Mouse (Mus musculus) heart, embryonic 16.5 days (tissue): Measurements from ENCODE around the gene Hic1. TPM values are rescaled to one million over a fixed set of nuclear protein-coding genes. Genes with fewer than 3 reads are reported as not detected.

ENCODE experiments used
- ATAC-seq: fragments of 200-750 bp; cut with Nextera tagmentation; replicated peaks from 2 replicates; pipeline ENCODE4 v1.8.0; 2017; ENCODE audit warnings: moderate number of reproducible peaks; ENCODE audit not compliant: insufficient read depth, low FRiP score; ENCODE audit errors: extremely low read depth
- H3K27ac ChIP-seq: fragments of 300-500 bp; sonication (generic); 2 replicates; pipeline ENCODE4 v1.5.1; 2014; ENCODE audit warnings: mild to moderate bottlenecking, low read length, control low read depth, moderate library complexity
- H3K27me3 ChIP-seq: fragments of 300-500 bp; sonication (generic); 2 replicates; pipeline ENCODE4 v1.6.1; 2014; ENCODE audit warnings: low read length, mixed read lengths; ENCODE audit not compliant: control insufficient read depth, insufficient read depth
- H3K36me3 ChIP-seq: fragments of 300-500 bp; sonication (generic); 2 replicates; pipeline ENCODE4 v1.6.1; 2014; ENCODE audit not compliant: control insufficient read depth, insufficient read depth
- H3K4me1 ChIP-seq: fragments of 300-500 bp; sonication (generic); 2 replicates; pipeline ENCODE4 v1.6.1; 2014; ENCODE audit warnings: low read length, mixed read lengths; ENCODE audit not compliant: control insufficient read depth, insufficient read depth
- H3K4me2 ChIP-seq: fragments of 300-500 bp; sonication (generic); 2 replicates; pipeline ENCODE4 v1.6.1; 2014; ENCODE audit warnings: low read depth, mild to moderate bottlenecking, control low read depth, low read length
- H3K4me3 ChIP-seq: fragments of 300-500 bp; sonication (generic); 2 replicates; pipeline ENCODE4 v1.5.1; 2014; ENCODE audit warnings: mild to moderate bottlenecking, control low read depth, low read length
- H3K9ac ChIP-seq: fragments of 300-500 bp; sonication (generic); 2 replicates; pipeline ENCODE4 v1.6.1; 2014; ENCODE audit warnings: low read length, control low read depth
- H3K9me3 ChIP-seq: fragments of 300-500 bp; sonication (generic); replicated peaks from 2 replicates; pipeline ENCODE4 v1.6.1; 2016; ENCODE audit warnings: low read length; ENCODE audit not compliant: control insufficient read depth
- WGBS: fragments of 180-500 bp; shearing (Covaris S2); extraction: QIAGEN DNeasy Blood & Tissue Kit; methylation state at CpG from one replicate; pipeline ENCODE4 v1.1.7; 2014; 5-methylcytosine and 5-hydroxymethylcytosine counted together
- polyA plus RNA-seq: library from polyadenylated mRNA; unstranded; fragments of >200 nt; fragmentation: Nextera tagmentation; extraction: Ambion mirVana; gene quantifications from 2 replicates; pipeline ENCODE4 v1.2.1, GENCODE M21; 2015

Gene Hic1
- polyA plus RNA-seq, 1 experiment from 2014 or later, result 7.1 TPM

- H3K9me3 ChIP-seq, result no peaks in the 10 kb centered on the region
- ATAC-seq, result no peak
- H3K4me2 ChIP-seq, result peak overlapping the region; percentile 81
- peak overlapping the region; percentile 70 for H3K4me3 ChIP-seq
- no peaks in the 10 kb centered on the region for H3K36me3 ChIP-seq
- 1% methylated on average over 39 of the region's 39 CpGs for WGBS
- peaks cover 11% of the 10 kb centered on the region for H3K27me3 ChIP-seq
- H3K9ac ChIP-seq, result peak overlapping the region; percentile 81
- peak overlapping the region; percentile 9; the same call in 1 of the 2 replicates for H3K27ac ChIP-seq
- H3K4me1 ChIP-seq, result peaks cover 42% of the 10 kb centered on the region
Measured at GRCm38 (mm10) chr11:75194850-75195461, 25.6 kb upstream of the Hic1 start.

- H3K4me3 ChIP-seq, result peak overlapping the region; percentile 70
- under 1% methylated on average over 52 of the region's 52 CpGs for WGBS
- H3K27ac ChIP-seq, result peak overlapping the region; percentile 78
- H3K9ac ChIP-seq, result peak overlapping the region; percentile 81
- H3K36me3 ChIP-seq, result no peaks in the 10 kb centered on the region
- peaks cover 11% of the 10 kb centered on the region for H3K27me3 ChIP-seq
- peak overlapping the region; percentile 81 for H3K4me2 ChIP-seq
- ATAC-seq, result no peak
- H3K9me3 ChIP-seq, result no peaks in the 10 kb centered on the region
- H3K4me1 ChIP-seq, result peaks cover 46% of the 10 kb centered on the region
Measured at GRCm38 (mm10) chr11:75194121-75194849, 25.0 kb upstream of the Hic1 start.

GRCm38 (mm10) chr11:75193256-75194071 lies 24.1 kb upstream of the Hic1 start, which contains the start of gene Rtn4rl1:
TSS of gene Rtn4rl1 (plus strand) at chr11:75193783.
- peak within 1 kb of the TSS; percentile 81 for H3K4me2 ChIP-seq
- H3K36me3 ChIP-seq, result no peaks in the 10 kb centered on the region
- peak; percentile 55 for ATAC-seq
- H3K4me1 ChIP-seq, result peaks cover 50% of the 10 kb centered on the region
- peak within 1 kb of the TSS; percentile 81 for H3K9ac ChIP-seq
- H3K27ac ChIP-seq, result peak within 1 kb of the TSS; percentile 91
- no peaks in the 10 kb centered on the region for H3K9me3 ChIP-seq
- WGBS, result under 1% methylated on average over 74 of the region's 84 CpGs
- peak within 1 kb of the TSS; percentile 70 for H3K4me3 ChIP-seq
- peaks cover 11% of the 10 kb centered on the region for H3K27me3 ChIP-seq

GRCm38 (mm10) chr11:75192336-75193214 lies 23.3 kb upstream of the Hic1 start:
- Histone ChIP-seq H3K9ac (peak overlapping the region; percentile 81), H3K9me3 (no peaks in the 10 kb centered on the region), H3K4me3 (peak overlapping the region; percentile 70), H3K27ac (peak overlapping the region; percentile 91), H3K4me2 (peak overlapping the region; percentile 81), H3K4me1 (peaks cover 50% of the 10 kb centered on the region), H3K27me3 (peaks cover 11% of the 10 kb centered on the region), H3K36me3 (no peaks in the 10 kb centered on the region)
- peak; percentile 70 for ATAC-seq
- 26% methylated on average over 13 of the region's 13 CpGs for WGBS

- peaks cover 9% of the 10 kb centered on the region for H3K27me3 ChIP-seq
- H3K9ac ChIP-seq, result 0 out of 2 replicates have a peak overlapping the region, but pooled peaks have one; percentile 16
Measured at GRCm38 (mm10) chr11:75191841-75192240, 22.5 kb upstream of the Hic1 start.

GRCm38 (mm10) chr11:75190905-75191441 lies 21.7 kb upstream of the Hic1 start, which contains the start of gene Dph1:
TSS of gene Dph1 (minus strand) at chr11:75191241.
- H3K4me3 ChIP-seq, result peak within 1 kb of the TSS; percentile 75
- peak within 1 kb of the TSS; percentile 90 for H3K4me2 ChIP-seq
- no peaks in the 10 kb centered on the region for H3K36me3 ChIP-seq
- ATAC-seq, result no peak
- peak within 1 kb of the TSS; percentile 78 for H3K27ac ChIP-seq
- peaks cover 40% of the 10 kb centered on the region for H3K4me1 ChIP-seq
- peaks cover 5% of the 10 kb centered on the region for H3K27me3 ChIP-seq
- 56% methylated on average over 5 of the region's 5 CpGs for WGBS
- H3K9ac ChIP-seq, result peak within 1 kb of the TSS; percentile 76
- H3K9me3 ChIP-seq, result no peaks in the 10 kb centered on the region

More at GRCm38 (mm10) chr11:75191841-75192240, 22.5 kb upstream of the Hic1 start:
- H3K4me1 ChIP-seq, result peaks cover 48% of the 10 kb centered on the region
- no peaks in the 10 kb centered on the region for H3K9me3 ChIP-seq
- peak overlapping the region; percentile 25; the same call in 1 of the 2 replicates for H3K4me2 ChIP-seq
- WGBS, result 38% methylated on average over 6 of the region's 6 CpGs
- H3K36me3 ChIP-seq, result no peaks in the 10 kb centered on the region
- no peak overlapping the region for H3K4me3 ChIP-seq
- no peak for ATAC-seq
- peak overlapping the region; percentile 12; the same call in 1 of the 2 replicates for H3K27ac ChIP-seq

GRCm38 (mm10) chr11:75190371-75190724 lies 21.0 kb upstream of the Hic1 start:
- peak overlapping the region; percentile 78 for H3K27ac ChIP-seq
- ATAC-seq, result peak; percentile 66

More at GRCm38 (mm10) chr11:75190371-75190724, 21.0 kb upstream of the Hic1 start:
- under 1% methylated on average over 24 of the region's 24 CpGs for WGBS
- Histone ChIP-seq H3K9me3 (no peaks in the 10 kb centered on the region), H3K4me3 (peak overlapping the region; percentile 75), H3K4me2 (peak overlapping the region; percentile 90), H3K27me3 (peaks cover 3% of the 10 kb centered on the region), H3K9ac (peak overlapping the region; percentile 76), H3K4me1 (peaks cover 34% of the 10 kb centered on the region), H3K36me3 (0 out of 2 replicates have a peak, but pooled peaks cover 2% of the 10 kb centered on the region)
